Mouse (Mus musculus) MEL-GATA-1-ER (cell line): ENCODE results near the gene Lingo2.

ENCODE experiments used
- DNase-seq: peaks from one replicate; pipeline ENCODE4 v3.0.0-alpha.2; 2012; ENCODE audit warnings: low read depth; ENCODE audit errors: extremely low read depth

Lingo2 gene

GRCm38 (mm10) chr4:36560997-36561396, 390.6 kb downstream of the Lingo2 start:
- no peak for DNase-seq

DNA sequence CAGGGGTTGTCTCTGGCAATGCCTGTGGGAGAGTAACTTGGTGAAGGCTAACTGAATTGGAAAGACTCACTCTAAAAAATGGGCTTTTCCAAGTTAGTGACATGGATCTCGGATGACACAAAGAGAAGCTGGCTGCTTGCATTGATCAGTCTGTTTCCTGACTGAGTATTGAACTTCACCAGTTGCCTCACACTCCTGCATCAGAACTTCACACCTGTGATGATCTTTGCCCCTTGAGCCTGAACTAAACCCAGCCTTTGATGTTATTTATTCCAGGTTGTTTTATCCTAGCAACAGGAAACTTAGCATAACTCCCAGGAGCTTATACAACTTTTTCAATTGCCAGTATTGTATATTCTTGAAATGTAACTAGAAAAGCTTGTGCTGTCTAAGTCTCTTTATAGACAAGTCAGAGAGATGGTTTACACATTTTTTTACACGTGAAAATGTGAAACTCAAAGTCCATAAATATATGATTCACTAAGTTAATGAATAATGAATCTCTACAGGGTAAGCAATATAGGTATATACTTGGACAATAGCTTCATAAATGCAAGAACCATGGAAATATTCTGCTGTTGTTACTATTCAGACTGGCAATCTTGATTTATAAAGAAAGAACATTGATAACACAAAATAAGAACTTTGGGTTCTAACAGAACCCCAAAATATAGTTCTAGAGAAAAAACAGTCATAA, 410.7 kb downstream of the Lingo2 start:
- no peak for DNase-seq

DNA sequence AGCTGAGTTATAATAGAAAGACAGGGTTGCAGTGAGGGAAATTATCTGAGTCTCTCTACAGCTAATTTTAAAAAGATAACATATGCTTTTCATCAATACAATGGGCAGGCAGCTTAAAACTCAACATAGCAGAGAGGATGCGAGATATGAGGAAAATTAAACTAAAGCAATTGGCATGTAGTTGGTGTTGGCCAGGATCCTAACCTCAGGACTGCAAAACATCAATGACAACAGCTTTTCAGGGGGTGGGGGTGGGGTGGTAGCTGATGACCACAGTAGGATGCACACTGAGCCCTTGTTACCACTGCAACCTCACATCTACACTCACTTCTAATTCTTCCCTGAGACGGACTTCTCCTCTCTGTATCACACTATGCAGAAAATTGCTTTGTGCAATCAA, 417.7 kb downstream of the Lingo2 start:
- no peak for DNase-seq

DNA sequence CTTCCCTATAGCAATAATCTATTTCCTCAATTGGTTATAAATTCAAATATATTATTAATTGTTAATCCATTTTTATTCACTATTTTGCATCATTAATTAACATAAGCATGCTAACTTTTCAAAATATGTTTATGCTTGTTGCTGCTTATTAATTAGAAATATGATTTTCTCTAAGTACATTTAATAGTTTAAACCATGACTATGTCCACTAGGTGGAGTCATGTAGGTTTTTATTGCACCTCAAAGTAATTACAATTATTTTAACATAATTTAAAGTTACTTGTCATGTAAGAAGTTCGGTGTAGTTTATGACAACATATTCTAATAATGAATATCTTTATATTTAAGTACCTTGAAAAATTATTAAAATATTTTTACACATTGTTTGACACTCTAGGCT, 461.3 kb downstream of the Lingo2 start:
- no peak for DNase-seq

DNA sequence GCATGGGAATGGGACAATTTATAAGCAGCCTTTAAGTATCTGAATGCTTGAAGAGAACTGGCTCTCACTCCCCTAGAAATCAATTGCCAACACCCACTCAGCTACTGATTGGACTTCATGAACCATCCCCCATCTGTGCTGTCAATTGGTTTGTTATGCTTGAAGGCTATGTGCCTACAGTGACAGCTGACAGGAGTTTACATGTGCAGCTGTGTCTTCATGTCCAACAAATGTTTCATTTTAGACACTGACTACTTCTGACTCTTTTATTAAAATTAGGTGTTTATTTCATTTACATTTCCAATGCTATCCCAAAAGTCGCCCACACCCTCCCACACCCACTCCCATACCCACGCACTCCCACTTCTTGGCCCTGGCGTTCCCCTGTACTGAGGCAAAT, 516.3 kb downstream of the Lingo2 start:
- no peak for DNase-seq

DNA sequence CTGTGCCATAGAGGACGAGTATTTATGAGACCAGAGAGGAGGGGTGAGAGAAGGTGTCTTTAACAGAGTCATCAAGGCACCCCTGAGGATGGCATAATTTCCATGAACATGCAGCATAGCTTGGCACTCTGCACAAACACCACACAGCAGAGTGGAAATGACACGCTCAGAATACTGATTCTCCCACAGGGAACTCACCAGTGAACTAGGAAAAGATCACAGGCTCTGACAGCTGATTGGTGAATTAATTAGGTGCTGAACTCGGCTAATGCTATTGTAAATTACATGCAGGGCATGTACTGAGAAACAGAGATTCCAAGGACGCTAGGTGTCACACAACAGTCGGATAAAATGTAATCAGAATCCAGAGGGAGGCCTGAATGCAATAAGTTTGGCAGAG, 525.4 kb downstream of the Lingo2 start:
- DNase-seq: no peak

DNA sequence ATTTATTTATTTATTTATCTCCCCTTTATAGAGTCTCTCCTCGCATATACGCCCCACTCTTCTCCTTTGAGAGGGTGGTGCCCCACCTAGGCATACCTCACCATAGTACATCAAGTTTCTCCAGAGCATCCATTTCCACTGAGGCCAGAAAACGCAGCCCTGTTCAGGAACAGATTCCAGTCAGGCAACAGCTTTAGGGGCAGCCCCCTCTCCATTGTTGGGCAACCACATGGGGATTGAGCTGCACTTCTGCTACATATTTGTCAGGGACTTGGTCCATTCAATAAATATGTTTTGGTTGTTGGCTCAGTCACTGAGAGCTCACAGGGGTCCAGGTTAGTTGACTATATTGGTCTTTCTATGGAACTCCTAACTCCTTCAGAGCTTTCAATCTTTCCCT, 544.2 kb downstream of the Lingo2 start:
- DNase-seq: no peak

DNA sequence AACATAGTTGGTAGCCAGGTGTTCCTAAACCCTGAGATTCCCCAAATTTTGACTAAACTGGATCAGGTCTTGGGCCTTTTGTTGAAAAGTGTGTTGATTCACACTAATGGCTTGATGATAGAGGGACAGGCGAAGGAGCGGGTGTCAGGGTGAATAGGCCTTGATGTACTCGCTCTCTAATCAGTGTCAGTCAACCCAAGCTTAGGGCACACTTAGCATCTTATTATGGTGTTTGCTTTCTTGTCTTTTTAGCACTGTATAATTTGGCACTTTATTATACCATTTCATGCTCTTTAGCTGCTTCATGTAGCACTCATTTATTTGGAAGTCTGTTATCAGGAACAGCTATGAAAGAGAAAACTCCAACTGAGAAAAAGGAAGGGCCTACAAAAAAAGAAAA, 582.6 kb downstream of the Lingo2 start:
- DNase-seq: no peak

DNA sequence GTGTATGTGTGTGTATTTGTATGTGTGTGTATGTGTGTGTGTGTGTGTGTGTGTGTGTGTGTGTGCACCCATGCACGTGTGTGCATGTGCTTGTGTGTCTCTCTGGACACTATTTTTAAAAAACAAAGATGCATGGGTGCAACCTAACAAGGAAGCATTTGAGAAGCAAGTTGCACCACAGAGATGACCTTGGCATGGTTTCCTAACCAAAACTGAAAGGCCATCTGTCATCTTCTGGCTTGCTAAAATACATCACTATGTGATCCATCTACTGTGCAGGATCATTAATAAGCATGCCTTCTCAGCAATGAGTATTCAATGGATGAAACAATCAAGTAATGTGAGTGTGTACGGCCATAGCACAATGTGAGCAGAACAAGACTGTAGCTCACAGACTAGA, 597.1 kb downstream of the Lingo2 start:
- DNase-seq: no peak

GRCm38 (mm10) chr4:36331741-36332140, 619.8 kb downstream of the Lingo2 start:
- DNase-seq: no peak

- no peak for DNase-seq
Measured at GRCm38 (mm10) chr4:36325603-36326002, 625.9 kb downstream of the Lingo2 start.

GRCm38 (mm10) chr4:36313067-36313466, 638.5 kb downstream of the Lingo2 start:
- DNase-seq: no peak

- no peak for DNase-seq
Measured at GRCm38 (mm10) chr4:36311431-36311830, 640.1 kb downstream of the Lingo2 start.

- no peak for DNase-seq
Measured at GRCm38 (mm10) chr4:36305228-36305627, 646.3 kb downstream of the Lingo2 start.

GRCm38 (mm10) chr4:36289701-36290053, 661.9 kb downstream of the Lingo2 start:
- no peak for DNase-seq

DNA sequence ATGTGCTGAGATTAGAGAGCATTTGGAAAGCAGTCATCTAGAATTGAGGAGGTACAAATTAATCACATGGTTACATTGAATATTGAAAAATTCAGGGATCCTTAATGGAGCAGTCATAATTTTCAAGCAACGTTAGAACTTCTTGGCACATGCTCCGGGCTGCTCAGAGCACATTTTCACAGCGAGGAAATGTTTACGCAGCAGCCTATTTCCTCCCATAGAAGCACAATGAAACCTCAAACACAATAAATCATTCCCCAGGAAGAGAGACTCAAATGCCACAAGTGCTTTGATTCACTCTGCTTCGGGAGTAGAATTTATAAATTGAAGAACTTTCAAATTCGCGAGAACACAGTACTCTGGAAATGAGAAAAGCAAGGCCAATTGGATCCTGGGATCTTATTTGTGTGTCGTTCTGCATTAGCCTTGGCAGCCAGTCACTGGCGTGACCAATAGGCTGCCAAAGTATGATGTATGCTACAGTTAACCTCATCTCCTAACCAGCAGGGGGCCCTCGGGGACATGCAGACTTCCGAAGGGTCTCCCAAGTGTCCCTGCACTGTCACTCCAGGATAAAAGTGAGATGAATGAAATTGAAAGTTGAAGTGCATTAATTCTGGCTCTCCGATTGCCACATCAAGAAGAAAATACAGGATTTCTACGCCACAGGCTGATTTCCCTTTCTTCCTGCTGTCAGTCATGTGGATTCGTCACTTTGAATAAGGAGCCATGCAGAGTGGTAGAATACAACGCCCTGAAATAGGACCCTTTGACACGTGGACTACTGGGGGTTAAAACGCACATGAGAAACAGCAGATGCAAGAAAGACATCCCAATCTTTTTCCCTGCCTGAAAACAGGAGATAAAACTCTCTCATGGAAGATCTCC, 662.5 kb downstream of the Lingo2 start:
- DNase-seq: no peak

DNA sequence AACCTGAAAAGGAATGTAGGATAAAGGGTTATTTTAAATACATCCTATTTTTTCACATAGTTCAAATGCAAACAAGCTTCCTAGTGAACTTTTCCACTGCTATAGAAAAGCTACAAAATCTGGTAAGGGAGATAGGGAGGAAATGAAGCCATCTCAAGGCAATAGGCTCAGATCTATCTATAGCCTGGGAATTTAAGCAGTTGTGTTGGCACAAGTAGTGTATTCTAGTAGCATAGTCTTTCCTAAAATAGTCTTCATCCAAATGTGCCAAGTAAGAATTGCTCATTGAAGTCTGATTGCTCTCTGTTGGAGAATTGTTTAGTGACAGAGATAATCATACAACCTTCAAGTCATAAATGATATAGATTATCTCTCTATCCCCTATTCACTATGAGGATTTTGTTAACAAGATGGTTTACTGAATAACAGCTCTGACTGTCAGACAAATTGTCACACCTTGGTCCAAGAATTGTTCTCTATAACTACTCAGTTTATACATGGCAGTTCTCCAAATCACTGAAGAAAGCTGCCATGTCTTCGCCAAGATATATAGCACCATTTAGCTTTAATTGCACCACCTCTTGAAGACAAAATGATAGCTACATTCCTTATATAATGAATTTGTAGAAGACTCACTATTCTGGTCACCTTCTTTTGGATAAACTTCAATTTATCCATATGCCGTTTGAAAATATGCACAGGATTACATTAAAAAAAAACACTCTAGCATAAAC, 688.9 kb downstream of the Lingo2 start:
- DNase-seq: no peak

DNA sequence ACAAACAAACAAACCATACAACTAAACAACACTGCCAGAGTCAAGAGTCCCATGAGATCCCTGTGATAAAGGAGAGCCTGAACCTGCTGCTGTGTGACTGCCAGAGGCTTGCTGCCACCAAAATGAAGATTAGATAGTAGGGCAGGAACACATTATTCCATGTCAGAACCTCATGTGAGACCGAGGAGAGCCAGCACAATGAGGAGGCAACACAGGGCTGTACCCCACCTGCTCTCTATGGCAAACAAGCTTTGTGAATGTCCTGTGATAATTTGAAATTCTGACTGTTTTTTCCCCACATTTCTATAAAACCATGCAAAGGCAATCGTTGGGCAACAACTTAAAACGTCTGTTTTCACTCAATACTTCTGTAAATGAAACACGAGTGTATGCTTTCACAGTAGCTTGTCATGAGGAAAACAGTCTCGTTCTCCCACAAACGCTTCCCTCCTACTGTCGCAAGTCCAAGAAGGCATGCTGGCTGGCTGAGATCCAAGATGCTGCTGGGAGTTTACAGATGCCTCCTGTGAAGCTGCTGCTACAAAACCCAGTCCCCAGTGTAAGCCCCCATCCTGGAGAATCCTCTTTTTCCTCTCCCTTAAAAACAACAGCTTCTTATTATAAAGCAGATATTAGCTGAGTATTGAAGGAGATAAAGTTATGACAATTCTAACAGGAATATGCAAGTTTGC, 765.2 kb downstream of the Lingo2 start:
- no peak for DNase-seq

- no peak for DNase-seq
Measured at GRCm38 (mm10) chr4:36183643-36184042, 767.9 kb downstream of the Lingo2 start.

GRCm38 (mm10) chr4:36170099-36170498, 781.4 kb downstream of the Lingo2 start:
- no peak for DNase-seq

DNA sequence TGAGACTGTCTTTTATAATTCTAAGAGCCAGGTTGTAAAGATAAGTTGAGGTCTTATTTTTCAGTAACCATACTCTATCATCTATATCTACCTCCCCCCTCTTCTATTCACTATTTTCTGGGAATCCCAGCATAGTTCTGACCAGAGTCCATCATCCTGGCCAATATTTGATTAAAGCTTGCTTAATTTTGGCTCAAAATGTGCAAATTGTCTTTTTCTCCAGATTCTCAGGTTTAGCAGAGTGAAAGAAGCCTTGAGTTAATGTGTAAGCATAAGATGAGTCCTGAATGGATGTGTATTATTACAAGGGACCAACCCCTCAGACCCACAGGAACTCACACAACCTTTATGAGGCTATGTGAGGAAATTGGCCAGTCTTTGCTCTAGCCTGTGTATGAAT, 820.2 kb downstream of the Lingo2 start:
- no peak for DNase-seq

- no peak for DNase-seq
Measured at GRCm38 (mm10) chr4:36095482-36095881, 856.1 kb downstream of the Lingo2 start.
